Mouse (Mus musculus): ENCODE data around the gene Btbd6.
A peak's percentile ranks its signal among the peaks of the same experiment; 100 is the strongest.

Gene Btbd6

GRCm38 (mm10) chr12:112952926-112953565 lies 23.2 kb upstream of the Btbd6 start:
- DNase-seq (ENCODE audit: low read depth): no peak

- DNase-seq (ENCODE audit: low read depth): peak; percentile 84
Measured at GRCm38 (mm10) chr12:112955800-112956199, 20.5 kb upstream of the Btbd6 start.

- peak; percentile 75 for DNase-seq (ENCODE audit: low read depth)
Measured at GRCm38 (mm10) chr12:112958303-112958702, 18.0 kb upstream of the Btbd6 start.

- DNase-seq (ENCODE audit: low read depth): peak; percentile 70
Measured at GRCm38 (mm10) chr12:112959421-112959820, 16.9 kb upstream of the Btbd6 start.

- DNase-seq (ENCODE audit: low read depth): no peak
Measured at GRCm38 (mm10) chr12:112961428-112961827, 14.9 kb upstream of the Btbd6 start.

- no peak for DNase-seq (ENCODE audit: low read depth)
Measured at GRCm38 (mm10) chr12:112961872-112962271, 14.4 kb upstream of the Btbd6 start.

GRCm38 (mm10) chr12:112965783-112966182 lies 10.5 kb upstream of the Btbd6 start:
- DNase-seq (ENCODE audit: low read depth): no peak

GRCm38 (mm10) chr12:112968943-112969342 lies 7.3 kb upstream of the Btbd6 start:
- DNase-seq (ENCODE audit: low read depth): no peak

GRCm38 (mm10) chr12:112969616-112970015 lies 6.7 kb upstream of the Btbd6 start:
- DNase-seq (ENCODE audit: low read depth): no peak

- no peak for DNase-seq (ENCODE audit: low read depth)
Measured at GRCm38 (mm10) chr12:112974736-112975135, 1.5 kb upstream of the Btbd6 start.

- DNase-seq (ENCODE audit: low read depth): peak; percentile 40
Measured at GRCm38 (mm10) chr12:112977156-112977555, 874 bp downstream of the Btbd6 start.

- no peak for DNase-seq (ENCODE audit: low read depth)
Measured at GRCm38 (mm10) chr12:112982031-112982430, 5.7 kb downstream of the Btbd6 start.

GRCm38 (mm10) chr12:112985346-112985745 lies 9.1 kb downstream of the Btbd6 start:
- DNase-seq (ENCODE audit: low read depth): peak; percentile 62

GRCm38 (mm10) chr12:112987877-112988276 lies 11.6 kb downstream of the Btbd6 start:
- peak; percentile 69 for DNase-seq (ENCODE audit: low read depth)

- no peak for DNase-seq (ENCODE audit: low read depth)
Measured at GRCm38 (mm10) chr12:112990706-112991405, 14.6 kb downstream of the Btbd6 start.

- no peak for DNase-seq (ENCODE audit: low read depth)
Measured at GRCm38 (mm10) chr12:112991444-112991843, 15.2 kb downstream of the Btbd6 start.

- no peak for DNase-seq (ENCODE audit: low read depth)
Measured at GRCm38 (mm10) chr12:112994153-112994552, 17.9 kb downstream of the Btbd6 start.

- DNase-seq (ENCODE audit: low read depth): peak; percentile 34
Measured at GRCm38 (mm10) chr12:112999569-113000293, 23.4 kb downstream of the Btbd6 start.

GRCm38 (mm10) chr12:113000294-113001132 lies 24.2 kb downstream of the Btbd6 start, which contains the start of gene Brf1:
Gene Brf1, minus strand, starts transcription at chr12:113000704.
- peak; percentile 98 for DNase-seq (ENCODE audit: low read depth)

GRCm38 (mm10) chr12:113001133-113001474 lies 24.8 kb downstream of the Btbd6 start:
- DNase-seq (ENCODE audit: low read depth): no peak

- peak; percentile 57 for DNase-seq (ENCODE audit: low read depth)
Measured at GRCm38 (mm10) chr12:113002667-113003066, 26.4 kb downstream of the Btbd6 start.

- no peak for DNase-seq (ENCODE audit: low read depth)
Measured at GRCm38 (mm10) chr12:113004011-113004410, 27.7 kb downstream of the Btbd6 start.

Measured in naive thymus-derived CD4-positive, alpha-beta T cell, adult 2 months (primary cell).